Mouse (Mus musculus) ES-Bruce4 (cell line): ENCODE measurements around the gene Akap7. TPM values are rescaled to one million over a fixed set of nuclear protein-coding genes. Genes with fewer than 3 reads are reported as not detected.

Experiments
- H3K27ac ChIP-seq: 2 replicates; pipeline ENCODE4 v1.5.1; 2012; ENCODE audit warnings: low read length, inconsistent platforms; ENCODE audit not compliant: insufficient read depth
- H3K27me3 ChIP-seq: 2 replicates; pipeline ENCODE4 v1.6.1; 2012; ENCODE audit warnings: mild to moderate bottlenecking, low read length, inconsistent platforms; ENCODE audit not compliant: control insufficient read depth, poor library complexity, insufficient read depth, severe bottlenecking
- H3K36me3 ChIP-seq: 2 replicates; pipeline ENCODE4 v1.6.1; 2012; ENCODE audit warnings: inconsistent platforms, mild to moderate bottlenecking, low read length, moderate library complexity; ENCODE audit not compliant: control insufficient read depth, poor library complexity, insufficient read depth, severe bottlenecking
- H3K4me1 ChIP-seq: one replicate; pipeline ENCODE4 v1.8.1; 2011; ENCODE audit warnings: low read length; ENCODE audit not compliant: control insufficient read depth, insufficient read depth
- H3K4me3 ChIP-seq: 2 replicates; pipeline ENCODE4 v1.5.1; 2011; ENCODE audit warnings: low read depth, mild to moderate bottlenecking, low read length
- H3K9ac ChIP-seq: 2 replicates; pipeline ENCODE4 v1.6.1; 2012; ENCODE audit warnings: low read depth, mild to moderate bottlenecking, inconsistent platforms; ENCODE audit not compliant: poor library complexity, severe bottlenecking
- H3K9me3 ChIP-seq: replicated peaks from 2 replicates; pipeline ENCODE4 v1.6.1; 2012; ENCODE audit warnings: mild to moderate bottlenecking, low read length, inconsistent platforms; ENCODE audit not compliant: control insufficient read depth, poor library complexity, insufficient read depth, severe bottlenecking
- CTCF ChIP-seq: IDR thresholded peaks from one replicate; pipeline ENCODE4 v1.8.1; 2011; ENCODE audit warnings: low read depth, low read length
- EP300 ChIP-seq: IDR thresholded peaks from 2 replicates; pipeline ENCODE4 v1.6.1; 2011; ENCODE audit warnings: low read depth, low read length; ENCODE audit not compliant: insufficient read depth
- POLR2A ChIP-seq: IDR thresholded peaks from one replicate; pipeline ENCODE4 v1.8.1; 2011; ENCODE audit warnings: low read length; ENCODE audit not compliant: insufficient read depth
- polyA plus RNA-seq: library from polyadenylated mRNA; stranded (reverse); fragments of >200 nt; gene quantifications from 2 replicates; pipeline ENCODE4 v1.2.4, GENCODE M21; 2011; ENCODE audit warnings: low read depth; ENCODE audit not compliant: missing spikeins, insufficient read depth, insufficient read length

The Akap7 gene
- polyA plus RNA-seq, 1 experiment: 69.8 TPM

GRCm38 (mm10) chr10:25273731-25274130, 33.9 kb downstream of the Akap7 start:
- TF ChIP-seq CTCF (no peak), POLR2A (no peak), EP300 (no peak)
- H3K36me3 ChIP-seq: no peaks in the 10 kb centered on the region
- no peak overlapping the region for H3K9ac ChIP-seq
- no peak overlapping the region for H3K4me3 ChIP-seq
- no peak overlapping the region for H3K27ac ChIP-seq
- H3K4me1 ChIP-seq: no peaks in the 10 kb centered on the region
- no peaks in the 10 kb centered on the region for H3K27me3 ChIP-seq
- H3K9me3 ChIP-seq: no peaks in the 10 kb centered on the region

- Histone ChIP-seq H3K27ac (no peak overlapping the region), H3K36me3 (no peaks in the 10 kb centered on the region), H3K4me3 (no peak overlapping the region), H3K4me1 (no peaks in the 10 kb centered on the region), H3K27me3 (no peaks in the 10 kb centered on the region), H3K9me3 (no peaks in the 10 kb centered on the region), H3K9ac (no peak overlapping the region)
- no peak for TF ChIP-seq EP300
- no peak for TF ChIP-seq POLR2A
- TF ChIP-seq CTCF: no peak
These were observed 35.9 kb downstream of the Akap7 start for GRCm38 (mm10) chr10:25271756-25272155.

GRCm38 (mm10) chr10:25271207-25271606, 36.5 kb downstream of the Akap7 start:
- Histone ChIP-seq H3K27me3 (no peaks in the 10 kb centered on the region), H3K9ac (no peak overlapping the region), H3K4me3 (no peak overlapping the region), H3K36me3 (no peaks in the 10 kb centered on the region), H3K27ac (no peak overlapping the region), H3K9me3 (no peaks in the 10 kb centered on the region), H3K4me1 (no peaks in the 10 kb centered on the region)
- TF ChIP-seq EP300 (no peak), POLR2A (no peak), CTCF (no peak)

DNA sequence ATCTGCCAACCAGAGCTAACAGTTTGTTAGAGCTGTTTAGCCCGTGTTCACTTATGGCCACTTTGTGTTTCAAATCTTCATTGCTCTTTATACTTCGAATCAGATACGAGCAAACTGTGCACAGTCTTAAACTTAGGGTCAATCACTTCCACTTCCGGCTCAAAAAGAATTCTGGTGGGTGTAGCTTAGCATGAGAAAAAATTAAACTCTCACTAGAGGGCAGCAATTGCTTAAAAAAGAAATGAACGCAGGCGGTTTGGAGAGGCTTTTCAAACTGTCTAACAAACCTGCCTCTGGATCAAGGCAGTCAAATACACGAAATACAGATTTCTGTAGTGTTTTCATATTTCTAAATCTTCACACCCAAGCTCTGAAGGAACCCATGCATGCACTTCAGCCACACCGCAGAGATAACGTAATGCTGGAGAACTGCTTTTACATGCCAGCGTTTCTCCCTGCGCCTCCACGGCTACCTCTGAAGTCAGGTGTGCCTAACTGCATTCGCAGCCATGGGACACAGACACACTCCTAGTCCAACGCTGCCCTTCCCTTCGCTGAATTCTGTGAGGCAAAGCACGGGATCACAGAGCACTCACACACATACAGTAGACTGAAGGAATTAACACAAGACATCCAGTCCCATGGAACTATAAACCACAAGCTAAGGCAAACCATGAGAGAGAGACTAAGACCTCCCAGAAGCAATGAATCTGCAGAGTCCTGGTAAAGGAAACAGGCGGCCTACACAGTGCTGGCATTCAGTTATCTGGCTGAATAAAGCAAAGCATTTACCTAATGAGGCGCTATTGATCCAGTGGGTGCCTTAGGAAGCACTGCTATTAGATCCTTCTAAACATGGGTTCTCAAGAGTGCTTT, 39.0 kb downstream of the Akap7 start:
- H3K27ac ChIP-seq: no peak overlapping the region
- TF ChIP-seq POLR2A (no peak), CTCF (no peak), EP300 (no peak)
- no peaks in the 10 kb centered on the region for H3K4me1 ChIP-seq
- no peaks in the 10 kb centered on the region for H3K36me3 ChIP-seq
- no peak overlapping the region for H3K4me3 ChIP-seq
- H3K9me3 ChIP-seq: no peaks in the 10 kb centered on the region
- H3K9ac ChIP-seq: no peak overlapping the region
- no peaks in the 10 kb centered on the region for H3K27me3 ChIP-seq

DNA sequence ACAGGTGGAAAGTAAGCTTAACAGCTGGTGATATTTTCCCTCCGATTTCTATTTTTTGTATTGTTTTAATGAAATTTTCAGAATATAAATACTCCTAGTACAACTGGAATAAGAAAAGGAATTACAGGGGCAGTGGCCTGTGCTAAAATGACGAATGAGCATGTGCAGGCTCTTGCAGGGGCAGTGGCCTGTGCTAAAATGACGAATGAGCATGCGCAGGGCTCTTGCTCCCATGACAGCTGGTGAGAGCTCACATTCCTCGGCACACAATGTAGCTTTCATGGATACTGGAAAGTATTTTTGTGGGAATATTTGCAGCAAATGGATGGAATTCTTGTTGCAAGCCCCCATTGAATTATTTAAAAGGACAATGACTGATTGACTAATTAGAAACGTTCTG, 46.5 kb downstream of the Akap7 start:
- H3K9ac ChIP-seq: no peak overlapping the region
- H3K9me3 ChIP-seq: no peaks in the 10 kb centered on the region
- no peaks in the 10 kb centered on the region for H3K36me3 ChIP-seq
- no peak overlapping the region for H3K4me3 ChIP-seq
- H3K27ac ChIP-seq: no peak overlapping the region
- no peaks in the 10 kb centered on the region for H3K27me3 ChIP-seq
- TF ChIP-seq POLR2A (no peak), CTCF (no peak), EP300 (no peak)
- no peaks in the 10 kb centered on the region for H3K4me1 ChIP-seq

DNA sequence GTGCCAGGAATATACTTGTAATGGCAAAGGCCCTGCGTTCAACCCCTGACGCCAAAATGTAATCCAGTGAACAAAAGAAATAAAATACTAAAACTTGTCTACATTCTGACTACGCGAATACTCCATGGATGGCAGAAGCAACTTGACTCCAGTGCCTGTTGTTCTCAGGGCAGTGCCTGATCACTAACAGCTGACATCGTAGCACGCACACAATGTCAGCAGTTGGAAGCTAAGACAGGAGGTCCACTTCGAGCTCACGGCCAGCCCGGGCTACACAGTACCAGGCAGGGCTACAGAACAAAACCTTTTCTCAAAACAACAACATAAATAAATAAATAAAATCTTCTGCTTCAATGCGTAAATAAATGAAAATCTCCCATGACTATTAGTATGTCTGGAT, 46.9 kb downstream of the Akap7 start:
- H3K36me3 ChIP-seq: no peaks in the 10 kb centered on the region
- H3K4me3 ChIP-seq: no peak overlapping the region
- no peaks in the 10 kb centered on the region for H3K9me3 ChIP-seq
- H3K9ac ChIP-seq: no peak overlapping the region
- H3K27me3 ChIP-seq: no peaks in the 10 kb centered on the region
- no peak overlapping the region for H3K27ac ChIP-seq
- TF ChIP-seq POLR2A: no peak
- no peak for TF ChIP-seq CTCF
- TF ChIP-seq EP300: no peak
- H3K4me1 ChIP-seq: no peaks in the 10 kb centered on the region
